Mouse (Mus musculus) heart, postnatal 36 days (tissue): Measurements from ENCODE around the gene Nploc4. TPM values are rescaled to one million over a fixed set of nuclear protein-coding genes. Genes with fewer than 3 reads are reported as not detected.
A peak's percentile ranks its signal among the peaks of the same experiment; 100 is the strongest.

Experiments
- DNase-seq, 2 experiments: peaks; one replicate each; pipeline ENCODE4 v3.0.0; 2021 to 2022
- intact Hi-C: fragments of 180-260 bp; cut with DNase I; formaldehyde crosslinking; loops from one replicate; pipeline ENCODE4 v1.15.1; 2025
- total RNA-seq, 2 experiments: library from RNA; stranded (reverse); gene quantifications; 2 replicates each; pipeline ENCODE4 v1.2.3; 2021

Gene Nploc4
- total RNA-seq, 2 experiments from 2014 or later = 60.4 to 62.2 TPM

- DNase-seq = no peak
- intact Hi-C loops = no loop called here
These were observed 82.0 kb downstream of the Nploc4 start for GRCm38 (mm10) chr11:120355277-120356039.

- peak in 1 of 2 experiments; percentile 15 for DNase-seq
- intact Hi-C loops = no loop called here
These were observed 82.9 kb downstream of the Nploc4 start for GRCm38 (mm10) chr11:120354304-120355276.

- DNase-seq = peak; percentile 87 to 88
- intact Hi-C loops = loop anchor here (1.0 to 2.0 kb wide), 2 partner anchors 16 to 69 kb away; no protein-coding TSS in a partner anchor
These were observed 83.8 kb downstream of the Nploc4 start for GRCm38 (mm10) chr11:120353500-120354303.

- intact Hi-C loops = loop anchor here (1.0 to 2.0 kb wide), 2 partner anchors 17 to 70 kb away; no protein-coding TSS in a partner anchor
- peak in 1 of 2 experiments; percentile 38 for DNase-seq
These were observed 84.8 kb downstream of the Nploc4 start for GRCm38 (mm10) chr11:120352571-120353290.

- intact Hi-C loops = loop anchor here (2.0 kb wide), 1 partner anchor 71 kb away; no protein-coding TSS in a partner anchor
- DNase-seq = peak in 1 of 2 experiments; percentile 16
These were observed 85.5 kb downstream of the Nploc4 start for GRCm38 (mm10) chr11:120352093-120352350.

GRCm38 (mm10) chr11:120351250-120352092 lies 86.0 kb downstream of the Nploc4 start:
- intact Hi-C loops = loop anchor here (2.0 kb wide), 1 partner anchor 71 kb away; no protein-coding TSS in a partner anchor
- peak in 1 of 2 experiments; percentile 27 for DNase-seq

- intact Hi-C loops = no loop called here
- peak in 1 of 2 experiments; percentile 48 for DNase-seq
These were observed 86.8 kb downstream of the Nploc4 start for GRCm38 (mm10) chr11:120350711-120351110.

- peak; percentile 94 to 95 for DNase-seq
- intact Hi-C loops = loop anchor here (2.0 kb wide), 1 partner anchor 117 kb away; the partner anchor contains the start of gene Bahcc1
These were observed 87.4 kb downstream of the Nploc4 start for GRCm38 (mm10) chr11:120349986-120350702.

GRCm38 (mm10) chr11:120349371-120349985 lies 88.0 kb downstream of the Nploc4 start:
- peak; percentile 63 to 78 for DNase-seq

GRCm38 (mm10) chr11:120348684-120349370 lies 88.7 kb downstream of the Nploc4 start:
- peak in 1 of 2 experiments; percentile 71 for DNase-seq

More at GRCm38 (mm10) chr11:120349371-120349985, 88.0 kb downstream of the Nploc4 start:
- intact Hi-C loops = loop anchor here (2.0 kb wide), 1 partner anchor 117 kb away; the partner anchor contains the start of gene Bahcc1

GRCm38 (mm10) chr11:120347791-120348683 lies 89.5 kb downstream of the Nploc4 start, which contains the start of gene Actg1:
Actg1 (minus strand) TSS chr11:120348542.
- intact Hi-C loops = loop anchor here (1.0 to 2.0 kb wide), 2 partner anchors 115 to 162 kb away; partner anchors contain the start of gene Bahcc1
- peak; percentile 85 to 90 for DNase-seq

More at GRCm38 (mm10) chr11:120348684-120349370, 88.7 kb downstream of the Nploc4 start:
- intact Hi-C loops = loop anchor here (2.0 kb wide), 1 partner anchor 116 kb away; the partner anchor contains the start of gene Bahcc1

- intact Hi-C loops = loop anchor here (1.0 kb wide), 1 partner anchor 161 kb away; no protein-coding TSS in a partner anchor
- peak in 1 of 2 experiments; percentile 56 for DNase-seq
These were observed 90.2 kb downstream of the Nploc4 start for GRCm38 (mm10) chr11:120347301-120347700.

GRCm38 (mm10) chr11:120346383-120347034 lies 91.0 kb downstream of the Nploc4 start:
- peak in 1 of 2 experiments; percentile 30 for DNase-seq
- intact Hi-C loops = loop anchor here (1.0 kb wide), 1 partner anchor 160 kb away; no protein-coding TSS in a partner anchor

GRCm38 (mm10) chr11:120345067-120345681 lies 92.3 kb downstream of the Nploc4 start:
- intact Hi-C loops = loop anchor here (2.0 kb wide), 1 partner anchor 34 kb away; no protein-coding TSS in a partner anchor
- DNase-seq = no peak
